Mouse (Mus musculus): ENCODE measurements around the gene Parp2. TPM values are rescaled to one million over a fixed set of nuclear protein-coding genes. Genes with fewer than 3 reads are reported as not detected.

The Parp2 gene
- polyA plus RNA-seq (2015; fragmentation: Nextera tagmentation; extraction: Ambion mirVana), result 19.1 and 22.5 TPM in 2 replicates

DNA sequence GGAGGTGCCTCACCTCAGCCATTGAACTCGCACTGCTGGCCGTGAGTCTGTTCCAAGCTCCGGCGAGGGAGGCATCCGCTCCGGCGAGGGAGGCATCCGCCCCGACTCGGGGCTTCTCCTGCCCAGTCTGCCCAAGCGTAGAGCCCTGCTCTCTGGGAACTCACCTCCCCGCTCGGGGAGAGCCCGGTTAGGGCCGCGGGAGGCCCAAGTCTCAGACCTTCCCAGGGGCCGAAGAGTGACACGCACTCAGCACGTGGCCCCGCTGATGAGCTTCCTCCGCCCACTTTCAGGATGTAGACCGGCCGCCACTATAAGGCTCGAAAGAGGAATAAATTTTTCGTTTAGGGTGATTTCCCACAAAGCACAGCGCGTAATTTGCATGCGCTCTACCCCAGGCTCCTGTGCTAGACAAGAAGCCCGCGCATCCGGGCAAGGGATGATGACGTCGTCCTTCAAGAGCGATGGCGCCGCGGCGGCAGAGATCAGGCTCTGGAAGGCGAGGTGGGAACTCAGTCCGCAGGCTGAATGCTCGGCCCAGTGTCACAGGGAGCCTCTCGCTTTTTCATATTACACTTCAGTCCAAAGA lies at the start of gene Parp2, which contains the start of gene Ccnb1ip1:
Gene Parp2 (plus strand): TSS at position 355 of the 586 bp plus-strand sequence.
Gene Ccnb1ip1 (minus strand): TSS at position 246 of the 586 bp plus-strand sequence.
- ATAC-seq, result peak; percentile 97
- no peak for TF ChIP-seq CTCF (IDR thresholded peaks at IDR 0.05; ENCODE audit: low read depth)
- TF ChIP-seq EP300 (IDR thresholded peaks at IDR 0.05; ENCODE audit: low read depth), result peak; percentile 84
- Histone ChIP-seq H3K4me1 (ENCODE audit: insufficient read depth) (peaks cover 7% of the 10 kb centered on the region; the same call in 1 of the 2 replicates), H3K4me2 (ENCODE audit: low read depth, low read length) (peak within 1 kb of the TSS; percentile 71), H3K4me3 (ENCODE audit: low read depth, low read length) (peak within 1 kb of the TSS; percentile 76), H3K9ac (replicated peaks) (peak within 1 kb of the TSS; percentile 83), H3K27ac (ENCODE audit: low read depth) (peak within 1 kb of the TSS; percentile 96), H3K9me3 (ENCODE audit: low read length) (no peaks in the 10 kb centered on the region), H3K27me3 (ENCODE audit: insufficient read depth, low read length) (no peaks in the 10 kb centered on the region), H3K36me3 (replicated peaks; ENCODE audit: insufficient read depth, low read length) (peaks cover 20% of the 10 kb centered on the region)
- peak; percentile 97 for DNase-seq
- WGBS (ENCODE audit: insufficient replicate concordance), result under 1% methylated on average over 42 of the region's 42 CpGs

DNA sequence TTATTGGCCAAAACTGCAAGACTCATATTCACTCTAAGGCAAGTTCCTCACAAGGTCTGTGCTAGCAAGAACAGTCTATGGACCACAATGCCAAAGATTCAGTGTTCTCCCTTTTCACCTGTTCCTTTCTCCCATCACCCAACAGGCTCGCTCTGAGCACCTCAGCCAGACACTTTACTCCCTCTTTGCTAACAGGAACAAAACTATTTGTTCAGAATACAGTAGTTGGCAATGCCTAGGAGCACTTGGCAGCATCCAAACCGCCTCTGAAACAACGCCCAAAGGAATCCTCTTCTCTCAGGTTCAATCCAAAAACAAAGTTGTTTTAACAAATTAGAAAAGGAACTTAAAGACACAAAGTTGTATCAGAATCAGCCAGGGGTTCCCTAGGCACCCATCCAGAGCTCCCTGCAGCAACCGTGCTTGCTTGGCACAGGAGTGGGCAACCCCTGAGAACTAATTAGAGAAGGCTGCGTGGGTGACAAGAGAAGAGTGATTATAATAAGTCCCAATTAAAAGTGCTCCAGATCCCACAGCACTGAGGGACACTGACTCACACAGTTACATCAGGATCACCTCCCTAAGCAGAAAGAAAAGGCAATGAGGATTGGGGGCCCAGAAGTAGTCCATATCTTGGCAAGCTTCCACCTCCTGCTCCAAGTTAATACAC lies 49.1 kb upstream of the Parp2 start:
- no peaks in the 10 kb centered on the region for H3K9me3 ChIP-seq (ENCODE audit: low read length)
- no peaks in the 10 kb centered on the region for H3K4me1 ChIP-seq (ENCODE audit: insufficient read depth)
- ATAC-seq, result no peak
- no peak overlapping the region for H3K27ac ChIP-seq (ENCODE audit: low read depth)
- DNase-seq, result no peak
- no peaks in the 10 kb centered on the region for H3K27me3 ChIP-seq (ENCODE audit: insufficient read depth, low read length)
- no peak overlapping the region for H3K9ac ChIP-seq (replicated peaks)
- no peaks in the 10 kb centered on the region for H3K36me3 ChIP-seq (replicated peaks; ENCODE audit: insufficient read depth, low read length)
- WGBS (ENCODE audit: insufficient replicate concordance), result 67% methylated on average over 5 of the region's 5 CpGs
- TF ChIP-seq EP300 (IDR thresholded peaks at IDR 0.05; ENCODE audit: low read depth) (no peak), CTCF (IDR thresholded peaks at IDR 0.05; ENCODE audit: low read depth) (no peak)
- no peak overlapping the region for H3K4me2 ChIP-seq (ENCODE audit: low read depth, low read length)
- H3K4me3 ChIP-seq (ENCODE audit: low read depth, low read length), result no peak overlapping the region

DNA sequence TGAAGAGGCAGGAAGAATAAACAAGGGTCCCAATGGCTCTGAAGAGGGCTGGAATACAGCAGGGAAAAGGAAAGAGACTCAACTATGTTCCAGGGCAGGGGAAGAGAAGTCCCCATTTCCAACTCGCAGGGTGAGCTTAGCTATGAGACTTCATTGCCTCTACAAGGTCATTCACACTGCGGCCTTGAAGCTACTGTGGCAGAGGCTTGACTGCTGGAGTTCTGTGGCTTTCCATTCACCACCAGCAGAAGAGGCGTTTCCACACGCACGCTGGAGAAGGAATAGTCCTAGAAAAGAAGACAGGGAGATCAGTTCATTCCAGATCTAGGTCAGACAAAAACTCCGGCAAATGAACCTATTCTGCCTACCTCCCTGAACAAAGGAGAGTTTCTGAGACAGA lies 41.9 kb upstream of the Parp2 start:
- Histone ChIP-seq H3K4me2 (ENCODE audit: low read depth, low read length) (no peak overlapping the region), H3K9ac (replicated peaks) (no peak overlapping the region), H3K27me3 (ENCODE audit: insufficient read depth, low read length) (no peaks in the 10 kb centered on the region), H3K4me3 (ENCODE audit: low read depth, low read length) (no peak overlapping the region), H3K27ac (ENCODE audit: low read depth) (no peak overlapping the region), H3K36me3 (replicated peaks; ENCODE audit: insufficient read depth, low read length) (peaks cover 22% of the 10 kb centered on the region), H3K4me1 (ENCODE audit: insufficient read depth) (no peaks in the 10 kb centered on the region), H3K9me3 (ENCODE audit: low read length) (no peaks in the 10 kb centered on the region)
- TF ChIP-seq EP300 (IDR thresholded peaks at IDR 0.05; ENCODE audit: low read depth) (no peak), CTCF (IDR thresholded peaks at IDR 0.05; ENCODE audit: low read depth) (no peak)
- DNase-seq (no peak), ATAC-seq (no peak)
- WGBS (ENCODE audit: insufficient replicate concordance), result 88% methylated on average over 6 of the region's 6 CpGs

DNA sequence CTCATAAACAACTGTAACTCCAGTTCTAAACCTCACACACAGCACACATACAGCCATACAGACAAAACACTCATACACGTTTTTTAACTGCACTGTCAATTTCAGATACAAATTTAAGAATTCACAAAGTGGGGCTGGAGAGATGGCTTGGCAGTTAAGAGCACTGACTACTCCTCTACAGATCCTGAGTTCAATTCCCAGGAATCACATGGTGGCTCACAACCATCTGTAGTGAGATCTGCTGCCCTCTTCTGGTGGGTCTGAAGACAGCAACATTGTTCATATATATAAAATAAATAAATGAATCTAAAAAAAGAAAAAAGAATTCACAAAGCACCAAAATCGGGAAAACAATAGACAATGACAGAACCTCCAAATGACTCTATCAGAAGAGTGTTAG lies 36.3 kb upstream of the Parp2 start:
- Histone ChIP-seq H3K27ac (ENCODE audit: low read depth) (no peak overlapping the region), H3K9me3 (ENCODE audit: low read length) (no peaks in the 10 kb centered on the region), H3K9ac (replicated peaks) (no peak overlapping the region), H3K27me3 (ENCODE audit: insufficient read depth, low read length) (no peaks in the 10 kb centered on the region), H3K4me3 (ENCODE audit: low read depth, low read length) (no peak overlapping the region), H3K36me3 (replicated peaks; ENCODE audit: insufficient read depth, low read length) (peaks cover 54% of the 10 kb centered on the region), H3K4me2 (ENCODE audit: low read depth, low read length) (no peak overlapping the region), H3K4me1 (ENCODE audit: insufficient read depth) (no peaks in the 10 kb centered on the region)
- DNase-seq (no peak), ATAC-seq (no peak)
- 74% methylated on average over 2 of the region's 2 CpGs for WGBS (ENCODE audit: insufficient replicate concordance)
- TF ChIP-seq CTCF (IDR thresholded peaks at IDR 0.05; ENCODE audit: low read depth), result peak; percentile 44
- TF ChIP-seq EP300 (IDR thresholded peaks at IDR 0.05; ENCODE audit: low read depth), result no peak

DNA sequence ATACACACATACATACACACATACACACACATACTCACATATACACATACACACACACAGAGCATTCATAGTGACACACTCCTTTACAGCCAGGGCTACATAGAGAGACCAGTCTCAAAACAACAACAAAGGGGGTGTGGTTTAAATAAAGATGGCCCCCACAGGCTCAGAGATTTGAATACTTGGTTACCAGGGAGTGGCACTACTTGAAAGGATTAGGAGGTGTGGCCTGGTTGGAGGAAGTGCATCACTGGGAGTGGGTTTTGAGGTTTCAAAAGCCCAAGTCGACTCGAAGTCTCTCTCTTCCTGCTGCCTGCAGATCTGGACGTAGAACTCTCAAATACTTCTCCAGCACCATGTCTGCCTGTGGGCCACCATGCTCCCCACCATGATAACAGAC lies 25.5 kb upstream of the Parp2 start:
- H3K27me3 ChIP-seq (ENCODE audit: insufficient read depth, low read length), result no peaks in the 10 kb centered on the region
- H3K9ac ChIP-seq (replicated peaks), result no peak overlapping the region
- H3K9me3 ChIP-seq (ENCODE audit: low read length), result no peaks in the 10 kb centered on the region
- WGBS (ENCODE audit: insufficient replicate concordance), result 63% methylated on average over 3 of the region's 3 CpGs
- no peak for ATAC-seq
- DNase-seq, result no peak
- no peak overlapping the region for H3K4me2 ChIP-seq (ENCODE audit: low read depth, low read length)
- no peak for TF ChIP-seq EP300 (IDR thresholded peaks at IDR 0.05; ENCODE audit: low read depth)
- no peak for TF ChIP-seq CTCF (IDR thresholded peaks at IDR 0.05; ENCODE audit: low read depth)
- H3K36me3 ChIP-seq (replicated peaks; ENCODE audit: insufficient read depth, low read length), result peaks cover 5% of the 10 kb centered on the region; the same call in 1 of the 2 replicates
- peaks cover 6% of the 10 kb centered on the region for H3K4me1 ChIP-seq (ENCODE audit: insufficient read depth)
- no peak overlapping the region for H3K4me3 ChIP-seq (ENCODE audit: low read depth, low read length)
- no peak overlapping the region for H3K27ac ChIP-seq (ENCODE audit: low read depth)

DNA sequence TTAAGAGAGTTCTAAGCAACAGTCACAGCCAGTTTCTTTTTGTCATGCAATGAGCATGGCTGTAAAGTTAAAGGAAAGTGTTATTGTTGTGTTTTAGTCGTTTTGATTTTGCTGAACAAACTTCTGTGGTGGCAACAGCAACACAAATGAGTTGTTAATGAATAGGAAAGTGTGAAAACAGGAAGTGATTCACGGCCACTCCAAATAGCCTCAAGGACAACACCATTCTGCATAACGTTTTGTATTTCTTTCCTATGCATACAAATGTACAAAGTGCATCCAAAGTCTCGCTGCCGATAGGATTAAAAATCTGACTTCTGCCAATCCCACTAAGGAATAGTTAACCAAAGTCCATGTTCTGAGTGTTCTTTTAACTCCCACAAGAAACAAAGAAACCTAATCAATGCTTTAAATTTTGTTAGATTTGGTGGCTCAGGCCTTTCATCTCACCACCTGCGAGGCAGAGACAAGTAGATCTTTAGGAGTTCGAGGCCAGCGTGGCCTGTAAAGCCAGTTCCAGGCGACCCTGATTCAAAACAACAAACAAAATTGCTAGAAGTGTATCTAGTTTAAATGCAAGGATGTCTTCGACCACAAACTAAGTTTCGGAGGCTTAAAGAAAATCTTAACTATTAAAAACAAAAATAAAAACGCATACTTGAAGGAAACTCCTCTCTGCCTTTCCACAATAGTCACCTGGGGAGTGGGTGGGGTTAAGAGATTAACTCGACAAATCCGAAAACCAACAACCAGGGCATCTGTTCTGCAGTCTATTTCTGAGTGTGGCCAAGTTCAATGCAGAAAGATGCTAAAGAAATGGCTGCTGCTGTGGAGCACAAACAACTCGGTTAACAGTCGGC lies 23.0 kb upstream of the Parp2 start:
- TF ChIP-seq CTCF (IDR thresholded peaks at IDR 0.05; ENCODE audit: low read depth) (no peak), EP300 (IDR thresholded peaks at IDR 0.05; ENCODE audit: low read depth) (no peak)
- DNase-seq (no peak), ATAC-seq (no peak; the same call in 1 of the 2 replicates)
- Histone ChIP-seq H3K27ac (ENCODE audit: low read depth) (peak overlapping the region; percentile 80), H3K4me1 (ENCODE audit: insufficient read depth) (peaks cover 6% of the 10 kb centered on the region), H3K9ac (replicated peaks) (peak overlapping the region; percentile 75), H3K36me3 (replicated peaks; ENCODE audit: insufficient read depth, low read length) (0 out of 2 replicates have a peak, but pooled peaks cover 3% of the 10 kb centered on the region), H3K4me2 (ENCODE audit: low read depth, low read length) (peak overlapping the region; percentile 77), H3K4me3 (ENCODE audit: low read depth, low read length) (peak overlapping the region; percentile 94), H3K9me3 (ENCODE audit: low read length) (no peaks in the 10 kb centered on the region), H3K27me3 (ENCODE audit: insufficient read depth, low read length) (no peaks in the 10 kb centered on the region)
- 18% methylated on average over 16 of the region's 16 CpGs for WGBS (ENCODE audit: insufficient replicate concordance)

All from liver, postnatal 0 days (tissue).